Mouse (Mus musculus) heart, adult 2 months (tissue): ENCODE data around the gene Ttll13. TPM values are rescaled to one million over a fixed set of nuclear protein-coding genes. Genes with fewer than 3 reads are reported as not detected.
A peak's percentile ranks its signal among the peaks of the same experiment; 100 is the strongest.

ENCODE experiments used
- DNase-seq, 2 experiments: peaks; one replicate each; pipeline ENCODE4 v3.0.0; 2021
- H3K27ac ChIP-seq: fragments of 200-600 bp; 2 replicates; pipeline ENCODE4 v1.8.1; 2022
- H3K27me3 ChIP-seq: fragments of 200-500 bp; 2 replicates; pipeline ENCODE4 v1.6.1; 2012; ENCODE audit warnings: mild to moderate bottlenecking, low read length, inconsistent platforms, mixed read lengths; ENCODE audit not compliant: control insufficient read depth, insufficient read depth
- H3K36me3 ChIP-seq: fragments of 200-500 bp; 2 replicates; pipeline ENCODE4 v1.6.1; 2012; ENCODE audit warnings: low read length, inconsistent platforms; ENCODE audit not compliant: control insufficient read depth, insufficient read depth
- H3K4me1 ChIP-seq: fragments of 200-500 bp; 2 replicates; pipeline ENCODE4 v1.6.1; 2011; ENCODE audit warnings: low read length; ENCODE audit not compliant: control insufficient read depth, insufficient read depth
- H3K4me3 ChIP-seq: fragments of 200-600 bp; 2 replicates; pipeline ENCODE4 v1.8.1; 2022
- H3K79me2 ChIP-seq: fragments of 200-500 bp; replicated peaks from 2 replicates; pipeline ENCODE4 v1.6.1; 2012; ENCODE audit warnings: mild to moderate bottlenecking, inconsistent platforms, low read length, moderate library complexity, mixed read lengths; ENCODE audit not compliant: control insufficient read depth, insufficient read depth
- H3K9ac ChIP-seq: fragments of 200-500 bp; 2 replicates; pipeline ENCODE4 v1.6.1; 2012; ENCODE audit warnings: low read depth, mild to moderate bottlenecking, control low read depth, inconsistent platforms, low read length, mixed read lengths
- CTCF ChIP-seq: fragments of 200-600 bp; IDR thresholded peaks from 2 replicates; pipeline ENCODE4 v1.8.1; 2022; ENCODE audit warnings: antibody characterized with exemption, mild to moderate bottlenecking, moderate library complexity
- EP300 ChIP-seq: fragments of 200-500 bp; IDR thresholded peaks from 2 replicates; pipeline ENCODE4 v1.6.1; 2011; ENCODE audit warnings: low read depth, low read length, control low read depth; ENCODE audit not compliant: insufficient read depth
- POLR2A ChIP-seq: fragments of 200-500 bp; IDR thresholded peaks from 2 replicates; pipeline ENCODE4 v1.6.1; 2011; ENCODE audit warnings: mild to moderate bottlenecking, low read depth, low read length, control low read depth; ENCODE audit not compliant: insufficient read depth
- WGBS: fragments of 180-500 bp; shearing (Covaris S2); methylation state at CpG from one replicate; pipeline ENCODE4 v1.1.7; 2018; 5-methylcytosine and 5-hydroxymethylcytosine counted together
- intact Hi-C: fragments of 180-260 bp; cut with DNase I; formaldehyde crosslinking; loops from one replicate; pipeline ENCODE4 v1.15.1; 2025
- polyA plus RNA-seq: library from polyadenylated mRNA; depleted of rRNA; stranded (reverse); fragments of >200 nt; gene quantifications from 2 replicates; pipeline ENCODE4 v1.2.3, GENCODE M21; 2012
- total RNA-seq, 2 experiments: library from RNA; stranded (reverse); gene quantifications; 2 replicates each; pipeline ENCODE4 v1.2.3; 2021

Ttll13 gene
- total and polyA plus RNA-seq, 3 experiments = 0.20 to 0.39 (median 0.23) TPM

DNA sequence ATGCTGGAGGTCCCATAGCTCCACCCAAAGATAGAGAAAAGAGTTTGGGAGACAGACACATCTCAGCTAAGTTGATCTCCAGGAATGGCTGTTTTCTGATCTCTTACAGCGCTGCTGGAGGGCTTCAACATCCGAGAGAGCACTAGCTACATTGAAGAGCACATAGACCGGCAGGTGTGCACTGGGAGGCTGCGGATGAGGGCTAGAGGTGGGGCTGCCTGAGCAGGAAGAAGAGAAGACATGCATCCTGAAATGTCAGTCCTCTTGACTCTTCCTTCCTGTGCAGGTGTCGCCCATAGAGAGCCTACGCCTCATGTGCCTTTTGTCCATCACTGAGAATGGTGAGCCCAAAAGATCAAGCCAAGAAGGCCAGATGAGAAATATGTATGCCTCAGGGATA is 39.5 kb downstream of the Ttll13 start:
- H3K9ac ChIP-seq = no peak overlapping the region
- H3K27me3 ChIP-seq = no peaks in the 10 kb centered on the region
- TF ChIP-seq CTCF (no peak), EP300 (no peak), POLR2A (no peak)
- intact Hi-C loops = no loop called here
- H3K79me2 ChIP-seq = no peaks in the 10 kb centered on the region
- no peaks in the 10 kb centered on the region for H3K36me3 ChIP-seq
- DNase-seq = no peak
- no peak overlapping the region for H3K27ac ChIP-seq
- H3K4me3 ChIP-seq = no peak overlapping the region
- H3K4me1 ChIP-seq = no peaks in the 10 kb centered on the region
- 88% methylated on average over 6 of the region's 6 CpGs for WGBS

DNA sequence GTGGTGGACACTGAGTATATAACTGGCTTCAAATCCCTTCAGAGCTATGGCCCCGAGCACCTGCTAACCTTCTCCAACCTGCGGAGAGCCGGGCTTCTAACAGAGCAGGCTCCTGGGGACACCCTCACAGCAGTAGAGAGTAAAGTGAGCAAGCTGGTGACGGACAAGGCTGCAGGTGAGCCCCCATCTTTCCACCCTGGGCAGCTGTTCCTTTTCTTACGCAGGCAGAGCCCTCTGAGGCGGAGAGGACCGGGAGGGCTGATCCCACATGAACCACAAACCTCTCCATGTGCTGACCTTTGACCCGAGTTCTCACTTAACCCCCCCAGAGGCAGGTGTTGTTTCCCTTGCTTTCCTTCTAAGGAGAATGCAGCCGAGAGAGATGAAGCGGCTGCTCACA is 41.6 kb downstream of the Ttll13 start:
- Histone ChIP-seq H3K4me1 (no peaks in the 10 kb centered on the region), H3K79me2 (no peaks in the 10 kb centered on the region), H3K9ac (no peak overlapping the region), H3K4me3 (no peak overlapping the region), H3K27me3 (no peaks in the 10 kb centered on the region), H3K27ac (no peak overlapping the region), H3K36me3 (no peaks in the 10 kb centered on the region)
- WGBS = 91% methylated on average over 10 of the region's 10 CpGs
- intact Hi-C loops = no loop called here
- TF ChIP-seq CTCF (no peak), POLR2A (no peak), EP300 (no peak)
- no peak for DNase-seq

- TF ChIP-seq POLR2A (peak; percentile 58), EP300 (no peak), CTCF (peak; percentile 12)
- peak within 1 kb of the TSS; percentile 80 for H3K4me3 ChIP-seq
- peaks cover 1% of the 10 kb centered on the region for H3K79me2 ChIP-seq
- H3K36me3 ChIP-seq = no peaks in the 10 kb centered on the region
- no peaks in the 10 kb centered on the region for H3K27me3 ChIP-seq
- peak; percentile 99 to 100 for DNase-seq
- peak within 1 kb of the TSS; percentile 73 for H3K9ac ChIP-seq
- intact Hi-C loops = loop anchor here (1.0 kb wide), 2 partner anchors 29 to 62 kb away; partner anchors contain the start of genes Cib1 and Gdpgp1
- H3K4me1 ChIP-seq = no peaks in the 10 kb centered on the region
- H3K27ac ChIP-seq = peak within 1 kb of the TSS; percentile 34
- WGBS = under 1% methylated on average over 52 of the region's 52 CpGs
These were observed 48.0 kb downstream of the Ttll13 start, which contains the start of gene Prc1 for GRCm38 (mm10) chr7:80294062-80294763. TSS of gene Prc1 (plus strand) at chr7:80294450.

GRCm38 (mm10) chr7:80294764-80295648 is 48.8 kb downstream of the Ttll13 start:
- no peaks in the 10 kb centered on the region for H3K27me3 ChIP-seq
- no peak for TF ChIP-seq POLR2A
- TF ChIP-seq EP300 = no peak
- no peak for TF ChIP-seq CTCF
- WGBS = 9% methylated on average over 37 of the region's 37 CpGs
- DNase-seq = no peak
- peaks cover 1% of the 10 kb centered on the region for H3K79me2 ChIP-seq
- peak overlapping the region; percentile 73 for H3K9ac ChIP-seq
- intact Hi-C loops = loop anchor here (1.0 to 5.0 kb wide), 3 partner anchors 28 to 153 kb away; partner anchors contain the start of genes Cib1 and Gdpgp1
- no peaks in the 10 kb centered on the region for H3K4me1 ChIP-seq
- no peaks in the 10 kb centered on the region for H3K36me3 ChIP-seq
- peak overlapping the region; percentile 7; the same call in 1 of the 2 replicates for H3K27ac ChIP-seq
- H3K4me3 ChIP-seq = peak overlapping the region; percentile 80

DNA sequence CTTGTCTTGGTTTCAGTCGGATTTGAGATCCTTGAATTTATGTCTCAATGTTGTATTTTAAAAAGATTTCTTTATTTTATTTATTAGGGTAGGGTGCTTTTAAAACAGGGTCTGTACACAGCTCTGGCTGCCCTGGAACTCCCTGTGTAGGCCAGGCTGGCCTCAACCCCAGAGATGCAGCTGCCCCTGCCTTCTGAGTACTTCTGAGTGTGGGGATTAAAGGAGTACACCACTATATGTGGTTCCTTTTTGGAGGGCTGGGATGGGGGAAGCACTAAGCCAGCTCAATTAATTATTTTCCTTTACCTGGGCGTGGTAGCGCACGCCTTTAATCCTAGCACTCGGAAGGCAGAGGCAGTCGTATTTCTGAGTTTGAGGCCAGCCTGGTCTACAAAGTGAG is 50.3 kb downstream of the Ttll13 start:
- H3K27ac ChIP-seq = no peak overlapping the region
- H3K9ac ChIP-seq = no peak overlapping the region
- no peak for TF ChIP-seq POLR2A
- TF ChIP-seq CTCF = no peak
- no peak for TF ChIP-seq EP300
- peaks cover 1% of the 10 kb centered on the region for H3K79me2 ChIP-seq
- no peak for DNase-seq
- 93% methylated on average over 6 of the region's 6 CpGs for WGBS
- no peaks in the 10 kb centered on the region for H3K27me3 ChIP-seq
- H3K4me3 ChIP-seq = no peak overlapping the region
- no peaks in the 10 kb centered on the region for H3K4me1 ChIP-seq
- no peaks in the 10 kb centered on the region for H3K36me3 ChIP-seq
- intact Hi-C loops = loop anchor here (5.0 kb wide), 1 partner anchor 154 kb away; no protein-coding TSS in a partner anchor

GRCm38 (mm10) chr7:80297041-80297440 is 50.9 kb downstream of the Ttll13 start:
- H3K27ac ChIP-seq = no peak overlapping the region
- H3K27me3 ChIP-seq = no peaks in the 10 kb centered on the region
- WGBS = 69% methylated on average over 3 of the region's 3 CpGs
- TF ChIP-seq EP300 (no peak), POLR2A (no peak), CTCF (no peak)
- no peak for DNase-seq
- H3K9ac ChIP-seq = no peak overlapping the region
- peaks cover 1% of the 10 kb centered on the region for H3K79me2 ChIP-seq
- intact Hi-C loops = loop anchor here (5.0 kb wide), 1 partner anchor 155 kb away; no protein-coding TSS in a partner anchor
- no peak overlapping the region for H3K4me3 ChIP-seq
- H3K4me1 ChIP-seq = no peaks in the 10 kb centered on the region
- H3K36me3 ChIP-seq = no peaks in the 10 kb centered on the region
